Mouse (Mus musculus): Measurements from ENCODE around the gene Tmem125.

- TF ChIP-seq POLR2A (IDR thresholded peaks at IDR 0.05; ENCODE audit: control insufficient read depth in 1 of 2, insufficient read depth in 1 of 2, low read depth in 1 of 2, low read length in 2 of 2, poor library complexity in 1 of 2) (no peak), E2F4 (IDR thresholded peaks at IDR 0.05; ENCODE audit: borderline replicate concordance, low read depth, low read length) (no peak), CTCF (IDR thresholded peaks at IDR 0.05 in 2 of 3, conservative IDR thresholded peaks at IDR 0.05 in 1 of 3; ENCODE audit: control insufficient read depth in 1 of 3, insufficient read depth in 1 of 3, low read depth in 2 of 3, low read length in 3 of 3, poor library complexity in 1 of 3, severe bottlenecking in 1 of 3) (no peak), TCF12 (IDR thresholded peaks at IDR 0.05; ENCODE audit: low read depth, low read length) (no peak), GATA1 (IDR thresholded peaks at IDR 0.05; ENCODE audit: low read depth, low read length) (no peak), GABPA (IDR thresholded peaks at IDR 0.05; ENCODE audit: low read depth, low read length) (no peak), POLR2AphosphoS5 (IDR thresholded peaks at IDR 0.05; ENCODE audit: borderline replicate concordance, low read depth, low read length) (no peak), KAT2A (conservative IDR thresholded peaks at IDR 0.05; ENCODE audit: low read depth, low read length) (no peak), RAD21 (IDR thresholded peaks at IDR 0.05; ENCODE audit: low read depth, low read length) (no peak), USF1 (IDR thresholded peaks at IDR 0.05; ENCODE audit: low read depth, low read length) (no peak), MAFK (IDR thresholded peaks at IDR 0.05; ENCODE audit: borderline replicate concordance, low read depth, low read length) (no peak), MXI1 (IDR thresholded peaks at IDR 0.05; ENCODE audit: low read depth, low read length) (no peak)
Observed at GRCm38 (mm10) chr4:118539904-118540303, 3.9 kb downstream of the Tmem125 start.

Measured in MEL (cell line).